Mouse (Mus musculus): ENCODE results near the gene Rbms1. TPM values are rescaled to one million over a fixed set of nuclear protein-coding genes. Genes with fewer than 3 reads are reported as not detected.
A peak's percentile ranks its signal among the peaks of the same experiment; 100 is the strongest.

The Rbms1 gene
- polyA plus RNA-seq, 1 experiment from 2014 or later = 170 TPM

GRCm38 (mm10) chr2:60905283-60905682, 57.7 kb downstream of the Rbms1 start:
- H3K27ac ChIP-seq = no peak overlapping the region
- no peaks in the 10 kb centered on the region for H3K36me3 ChIP-seq (ENCODE audit: inconsistent target)
- no peaks in the 10 kb centered on the region; the same call in 1 of the 2 replicates for H3K79me2 ChIP-seq (ENCODE audit: inconsistent target)
- 3% methylated on average over 3 of the region's 3 CpGs for WGBS (ENCODE audit: missing documents)
- no peak overlapping the region for H3K4me3 ChIP-seq (ENCODE audit: inconsistent target)

GRCm38 (mm10) chr2:60904141-60904540, 58.9 kb downstream of the Rbms1 start:
- WGBS (ENCODE audit: missing documents) = 20% methylated on average over 5 of the region's 5 CpGs
- Histone ChIP-seq H3K79me2 (ENCODE audit: inconsistent target) (no peaks in the 10 kb centered on the region; the same call in 1 of the 2 replicates), H3K4me3 (ENCODE audit: inconsistent target) (no peak overlapping the region), H3K36me3 (ENCODE audit: inconsistent target) (no peaks in the 10 kb centered on the region), H3K27ac (no peak overlapping the region)

- H3K4me3 ChIP-seq (ENCODE audit: inconsistent target) = no peak overlapping the region
- H3K79me2 ChIP-seq (ENCODE audit: inconsistent target) = no peaks in the 10 kb centered on the region; the same call in 1 of the 2 replicates
- 16% methylated on average over 7 of the region's 7 CpGs for WGBS (ENCODE audit: missing documents)
- H3K36me3 ChIP-seq (ENCODE audit: inconsistent target) = no peaks in the 10 kb centered on the region
- peak overlapping the region; percentile 93 for H3K27ac ChIP-seq
Observed at GRCm38 (mm10) chr2:60903535-60903934, 59.5 kb downstream of the Rbms1 start.

GRCm38 (mm10) chr2:60902446-60903137, 60.4 kb downstream of the Rbms1 start:
- Histone ChIP-seq H3K79me2 (ENCODE audit: inconsistent target) (no peaks in the 10 kb centered on the region; the same call in 1 of the 2 replicates), H3K36me3 (ENCODE audit: inconsistent target) (no peaks in the 10 kb centered on the region), H3K4me3 (ENCODE audit: inconsistent target) (no peak overlapping the region), H3K27ac (peak overlapping the region; percentile 93)
- 35% methylated on average over 6 of the region's 6 CpGs for WGBS (ENCODE audit: missing documents)

GRCm38 (mm10) chr2:60901511-60901951, 61.5 kb downstream of the Rbms1 start:
- Histone ChIP-seq H3K4me3 (ENCODE audit: inconsistent target) (peak overlapping the region; percentile 3; the same call in 1 of the 2 replicates), H3K36me3 (ENCODE audit: inconsistent target) (no peaks in the 10 kb centered on the region), H3K79me2 (ENCODE audit: inconsistent target) (no peaks in the 10 kb centered on the region; the same call in 1 of the 2 replicates), H3K27ac (peak overlapping the region; percentile 93)
- 19% methylated on average over 15 of the region's 15 CpGs for WGBS (ENCODE audit: missing documents)

- Histone ChIP-seq H3K27ac (peak overlapping the region; percentile 93), H3K4me3 (ENCODE audit: inconsistent target) (peak overlapping the region; percentile 3; the same call in 1 of the 2 replicates), H3K79me2 (ENCODE audit: inconsistent target) (no peaks in the 10 kb centered on the region; the same call in 1 of the 2 replicates), H3K36me3 (ENCODE audit: inconsistent target) (no peaks in the 10 kb centered on the region)
- WGBS (ENCODE audit: missing documents) = 91% methylated on average over 5 of the region's 6 CpGs
Observed at GRCm38 (mm10) chr2:60901013-60901412, 62.0 kb downstream of the Rbms1 start.

GRCm38 (mm10) chr2:60893042-60893441, 70.0 kb downstream of the Rbms1 start:
- no peaks in the 10 kb centered on the region for H3K79me2 ChIP-seq (ENCODE audit: inconsistent target)
- WGBS (ENCODE audit: missing documents) = 100% methylated on average over 1 of the region's 1 CpGs

GRCm38 (mm10) chr2:60883931-60884330, 79.1 kb downstream of the Rbms1 start:
- Histone ChIP-seq H3K27ac (peak overlapping the region; percentile 61), H3K4me3 (ENCODE audit: inconsistent target) (no peak overlapping the region)
- WGBS (ENCODE audit: missing documents) = 7% methylated on average over 3 of the region's 4 CpGs

More at GRCm38 (mm10) chr2:60893042-60893441, 70.0 kb downstream of the Rbms1 start:
- no peak overlapping the region for H3K27ac ChIP-seq
- H3K4me3 ChIP-seq (ENCODE audit: inconsistent target) = no peak overlapping the region
- H3K36me3 ChIP-seq (ENCODE audit: inconsistent target) = no peaks in the 10 kb centered on the region

GRCm38 (mm10) chr2:60883043-60883365, 80.0 kb downstream of the Rbms1 start:
- no peak overlapping the region for H3K4me3 ChIP-seq (ENCODE audit: inconsistent target)
- H3K27ac ChIP-seq = peak overlapping the region; percentile 61
- H3K79me2 ChIP-seq (ENCODE audit: inconsistent target) = peaks cover 25% of the 10 kb centered on the region
- 21% methylated on average over 2 of the region's 3 CpGs for WGBS (ENCODE audit: missing documents)
- H3K36me3 ChIP-seq (ENCODE audit: inconsistent target) = no peaks in the 10 kb centered on the region

More at GRCm38 (mm10) chr2:60883931-60884330, 79.1 kb downstream of the Rbms1 start:
- Histone ChIP-seq H3K36me3 (ENCODE audit: inconsistent target) (no peaks in the 10 kb centered on the region), H3K79me2 (ENCODE audit: inconsistent target) (peaks cover 16% of the 10 kb centered on the region)

- no peaks in the 10 kb centered on the region for H3K36me3 ChIP-seq (ENCODE audit: inconsistent target)
- WGBS (ENCODE audit: missing documents) = 64% methylated on average over 5 of the region's 5 CpGs
- H3K79me2 ChIP-seq (ENCODE audit: inconsistent target) = peaks cover 31% of the 10 kb centered on the region
- H3K27ac ChIP-seq = peak overlapping the region; percentile 61
- H3K4me3 ChIP-seq (ENCODE audit: inconsistent target) = no peak overlapping the region
Observed at GRCm38 (mm10) chr2:60882202-60883042, 80.6 kb downstream of the Rbms1 start.

- Histone ChIP-seq H3K79me2 (ENCODE audit: inconsistent target) (peaks cover 39% of the 10 kb centered on the region), H3K27ac (peak overlapping the region; percentile 61), H3K36me3 (ENCODE audit: inconsistent target) (no peaks in the 10 kb centered on the region), H3K4me3 (ENCODE audit: inconsistent target) (peak overlapping the region; percentile 15; the same call in 1 of the 2 replicates)
- WGBS (ENCODE audit: missing documents) = 2% methylated on average over 26 of the region's 27 CpGs
Observed at GRCm38 (mm10) chr2:60881571-60882041, 81.4 kb downstream of the Rbms1 start.

GRCm38 (mm10) chr2:60880789-60881570, 82.0 kb downstream of the Rbms1 start:
- H3K79me2 ChIP-seq (ENCODE audit: inconsistent target) = peaks cover 46% of the 10 kb centered on the region
- WGBS (ENCODE audit: missing documents) = under 1% methylated on average over 69 of the region's 104 CpGs
- peak overlapping the region; percentile 78 for H3K27ac ChIP-seq
- peak overlapping the region; percentile 61 for H3K4me3 ChIP-seq (ENCODE audit: inconsistent target)
- no peaks in the 10 kb centered on the region for H3K36me3 ChIP-seq (ENCODE audit: inconsistent target)

- H3K79me2 ChIP-seq (ENCODE audit: inconsistent target) = peaks cover 54% of the 10 kb centered on the region
- peak overlapping the region; percentile 78 for H3K27ac ChIP-seq
- no peaks in the 10 kb centered on the region for H3K36me3 ChIP-seq (ENCODE audit: inconsistent target)
- H3K4me3 ChIP-seq (ENCODE audit: inconsistent target) = peak overlapping the region; percentile 61
- WGBS (ENCODE audit: missing documents) = 44% methylated on average over 10 of the region's 14 CpGs
Observed at GRCm38 (mm10) chr2:60879966-60880788, 82.8 kb downstream of the Rbms1 start.

Data from macrophage (primary cell).